Mouse (Mus musculus): ENCODE measurements around the gene Psma5. TPM values are rescaled to one million over a fixed set of nuclear protein-coding genes. Genes with fewer than 3 reads are reported as not detected.
"Not testable (repeated sequence)": the region's sequence is repeated elsewhere in the genome, so short reads cannot be mapped to it uniquely, and the experiment has no call there.

The Psma5 gene
- polyA plus RNA-seq, 1 experiment from 2014 or later, result 271 TPM

DNA sequence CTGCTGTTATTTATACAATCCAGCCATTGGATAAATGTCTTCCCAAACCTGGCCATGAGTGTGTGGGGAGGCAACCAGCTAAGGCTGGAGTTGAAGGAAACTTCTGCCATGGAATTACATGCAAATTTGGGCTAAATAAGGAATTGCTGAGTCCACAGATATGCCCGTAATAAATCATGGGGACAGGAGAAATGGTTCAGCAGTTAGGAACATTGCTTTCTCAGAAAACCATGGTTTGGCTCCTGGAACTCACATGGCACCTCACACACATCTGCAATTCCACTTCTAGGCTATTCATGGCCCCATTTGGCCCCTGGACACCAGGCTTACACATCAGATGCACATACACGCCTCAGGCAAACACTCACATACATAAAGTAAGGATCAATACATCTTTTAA is 29.2 kb upstream of the Psma5 start:
- no peak overlapping the region for H3K27ac ChIP-seq

GRCm38 (mm10) chr3:108231646-108232045 is 25.1 kb upstream of the Psma5 start:
- 82% methylated on average over 4 of the region's 4 CpGs for WGBS
- peaks cover 8% of the 10 kb centered on the region for H3K27me3 ChIP-seq (replicated peaks)
- no peak overlapping the region for H3K27ac ChIP-seq
- no peaks in the 10 kb centered on the region for H3K36me3 ChIP-seq
- no peak overlapping the region for H3K9ac ChIP-seq
- peaks cover 5% of the 10 kb centered on the region; the same call in 1 of the 2 replicates for H3K4me1 ChIP-seq (replicated peaks)
- ATAC-seq, result no peak
- no peak overlapping the region for H3K4me2 ChIP-seq (replicated peaks)
- H3K4me3 ChIP-seq (replicated peaks), result no peak overlapping the region
- no peaks in the 10 kb centered on the region for H3K9me3 ChIP-seq

More for the DNA sequence above, 29.2 kb upstream of the Psma5 start:
- no peak overlapping the region for H3K4me3 ChIP-seq (replicated peaks)
- no peak overlapping the region for H3K4me2 ChIP-seq (replicated peaks)
- peaks cover 14% of the 10 kb centered on the region for H3K4me1 ChIP-seq (replicated peaks)
- peaks cover 34% of the 10 kb centered on the region for H3K27me3 ChIP-seq (replicated peaks)
- H3K36me3 ChIP-seq, result no peaks in the 10 kb centered on the region
- no peak for ATAC-seq
- no peaks in the 10 kb centered on the region for H3K9me3 ChIP-seq
- WGBS, result 80% methylated on average over 2 of the region's 2 CpGs
- H3K9ac ChIP-seq, result no peak overlapping the region

DNA sequence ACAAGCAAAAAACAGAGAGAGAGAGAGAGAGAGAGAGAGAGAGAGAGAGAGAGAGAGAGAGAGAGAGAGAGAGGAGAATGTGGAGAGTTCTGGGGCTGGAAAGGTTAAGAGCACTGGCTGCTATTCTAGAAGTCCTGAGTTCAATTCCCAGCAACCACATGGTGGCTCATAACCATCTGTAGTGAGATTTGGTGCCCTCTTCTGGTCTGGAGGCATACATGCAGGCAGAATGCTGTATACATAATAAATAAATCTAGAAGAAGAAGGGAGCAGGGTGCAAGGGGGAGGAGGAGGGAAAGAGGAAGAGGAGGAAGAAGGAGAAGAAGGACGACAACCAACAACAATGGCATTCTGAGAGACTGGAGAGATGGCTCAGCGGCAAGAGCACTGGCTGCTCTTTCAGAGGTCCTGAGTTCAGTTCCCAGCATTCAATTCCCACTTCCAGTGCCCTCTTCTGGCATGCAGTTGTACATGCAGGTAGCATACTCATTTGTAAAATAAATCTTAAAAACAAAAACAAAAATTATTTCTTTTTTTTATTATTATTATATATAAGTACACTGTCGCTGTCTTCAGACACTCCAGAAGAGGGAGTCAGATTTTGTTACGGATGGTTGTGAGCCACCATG is 19.1 kb upstream of the Psma5 start:
- H3K4me3 ChIP-seq (replicated peaks); H3K27ac ChIP-seq; H3K4me1 ChIP-seq (replicated peaks); H3K36me3 ChIP-seq; H3K9me3 ChIP-seq; H3K4me2 ChIP-seq (replicated peaks); H3K9ac ChIP-seq; ATAC-seq; H3K27me3 ChIP-seq (replicated peaks): not testable (repeated sequence)
- whole genome bisulfite sequencing, result 83% methylated on average over 4 of the region's 4 CpGs

- Histone ChIP-seq H3K4me1 (replicated peaks) (no peaks in the 10 kb centered on the region), H3K27ac (no peak overlapping the region), H3K9me3 (no peaks in the 10 kb centered on the region), H3K4me3 (replicated peaks) (no peak overlapping the region), H3K36me3 (no peaks in the 10 kb centered on the region), H3K9ac (no peak overlapping the region), H3K27me3 (replicated peaks) (no peaks in the 10 kb centered on the region), H3K4me2 (replicated peaks) (no peak overlapping the region)
- WGBS, result 85% methylated on average over 3 of the region's 3 CpGs
- no peak for ATAC-seq
Observed at GRCm38 (mm10) chr3:108241243-108241839, 15.4 kb upstream of the Psma5 start.

DNA sequence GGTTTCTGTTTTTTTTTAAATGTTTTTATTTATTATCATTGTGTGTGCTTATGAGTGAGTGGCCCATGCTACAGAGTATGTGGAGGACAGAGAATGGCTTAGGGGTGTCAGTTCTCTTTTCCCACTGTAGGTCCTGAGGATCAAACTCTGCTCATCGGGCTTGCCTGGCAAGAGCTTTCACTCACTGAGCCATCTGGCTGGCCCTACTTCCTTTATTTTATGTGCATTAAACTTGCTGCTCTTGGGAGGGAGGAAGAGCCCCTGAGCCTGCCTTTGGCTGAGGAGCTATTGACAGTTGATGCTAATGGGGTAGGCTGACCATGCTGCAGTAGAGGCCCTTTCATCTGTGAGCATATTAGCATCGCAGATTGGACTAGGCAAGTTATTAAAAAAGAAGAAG is 9.9 kb upstream of the Psma5 start:
- Histone ChIP-seq H3K9me3 (no peaks in the 10 kb centered on the region), H3K27me3 (replicated peaks) (no peaks in the 10 kb centered on the region), H3K9ac (no peak overlapping the region), H3K4me3 (replicated peaks) (no peak overlapping the region), H3K4me2 (replicated peaks) (no peak overlapping the region), H3K27ac (no peak overlapping the region), H3K36me3 (no peaks in the 10 kb centered on the region), H3K4me1 (replicated peaks) (no peaks in the 10 kb centered on the region)
- no peak for ATAC-seq
- 88% methylated on average over 2 of the region's 2 CpGs for WGBS

DNA sequence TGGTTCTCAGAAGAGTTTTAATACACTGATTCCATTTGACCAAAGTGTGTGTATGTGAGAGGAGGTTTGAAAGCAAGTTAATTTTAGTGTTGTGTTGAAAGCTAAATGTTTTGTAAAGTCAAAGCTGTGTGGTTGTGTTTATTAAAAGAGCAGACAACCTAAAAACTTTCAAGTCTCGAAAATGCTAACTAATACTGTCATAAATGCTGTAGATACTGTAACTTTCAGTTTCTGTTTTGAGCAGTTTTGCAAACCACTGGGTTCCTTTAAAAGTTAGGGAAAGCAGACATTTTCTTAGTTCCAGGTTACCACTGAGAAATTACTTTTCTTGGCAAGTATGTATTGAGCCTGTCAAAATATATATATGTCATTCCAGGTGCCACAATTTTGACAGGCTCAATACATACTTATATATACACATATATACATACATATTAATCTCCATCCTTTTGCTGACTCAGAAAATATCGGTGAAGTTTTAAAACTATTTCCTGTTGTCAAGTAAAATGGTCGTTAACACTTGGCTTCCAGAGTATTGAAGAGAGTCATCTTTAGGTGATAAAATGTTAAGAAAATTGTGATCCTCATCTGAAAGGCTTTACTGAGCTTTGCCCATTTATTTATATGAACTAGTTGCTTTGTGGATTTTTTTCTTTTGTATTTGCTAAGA is 1.2 kb downstream of the Psma5 start:
- Histone ChIP-seq H3K9me3 (no peaks in the 10 kb centered on the region), H3K9ac (peak overlapping the region; percentile 93), H3K27ac (no peak overlapping the region), H3K36me3 (0 out of 2 replicates have a peak, but pooled peaks cover under 1% of the 10 kb centered on the region), H3K4me2 (replicated peaks) (peak overlapping the region; percentile 64), H3K4me1 (replicated peaks) (0 out of 2 replicates have a peak, but pooled peaks cover 2% of the 10 kb centered on the region), H3K4me3 (replicated peaks) (peak overlapping the region; percentile 94), H3K27me3 (replicated peaks) (no peaks in the 10 kb centered on the region)
- WGBS, result 66% methylated on average over 3 of the region's 3 CpGs
- no peak for ATAC-seq

DNA sequence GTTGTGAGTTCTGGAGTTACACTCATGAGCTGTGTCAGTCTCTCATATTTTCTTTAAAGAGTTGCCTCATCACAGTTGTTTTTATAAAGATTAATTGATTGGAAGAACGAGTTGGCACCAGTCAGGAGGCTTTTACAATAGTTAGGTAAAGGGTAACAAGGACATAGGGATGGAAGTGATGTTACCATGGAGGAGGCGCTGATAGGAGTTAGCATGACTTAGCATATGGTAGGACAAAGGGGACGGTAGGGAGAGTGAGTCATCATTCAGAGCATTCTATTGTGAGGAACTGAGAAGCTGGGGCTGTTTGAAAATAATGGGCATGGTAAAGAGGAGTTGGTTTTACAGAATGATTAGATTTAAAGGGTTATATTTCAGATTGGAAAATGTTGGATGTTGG is 2.6 kb downstream of the Psma5 start:
- Histone ChIP-seq H3K27ac (no peak overlapping the region), H3K36me3 (0 out of 2 replicates have a peak, but pooled peaks cover 3% of the 10 kb centered on the region), H3K4me2 (replicated peaks) (no peak overlapping the region), H3K4me1 (replicated peaks) (0 out of 2 replicates have a peak, but pooled peaks cover 2% of the 10 kb centered on the region), H3K27me3 (replicated peaks) (no peaks in the 10 kb centered on the region), H3K9ac (no peak overlapping the region), H3K4me3 (replicated peaks) (no peak overlapping the region), H3K9me3 (no peaks in the 10 kb centered on the region)
- 73% methylated on average over 3 of the region's 3 CpGs for WGBS
- ATAC-seq, result no peak

DNA sequence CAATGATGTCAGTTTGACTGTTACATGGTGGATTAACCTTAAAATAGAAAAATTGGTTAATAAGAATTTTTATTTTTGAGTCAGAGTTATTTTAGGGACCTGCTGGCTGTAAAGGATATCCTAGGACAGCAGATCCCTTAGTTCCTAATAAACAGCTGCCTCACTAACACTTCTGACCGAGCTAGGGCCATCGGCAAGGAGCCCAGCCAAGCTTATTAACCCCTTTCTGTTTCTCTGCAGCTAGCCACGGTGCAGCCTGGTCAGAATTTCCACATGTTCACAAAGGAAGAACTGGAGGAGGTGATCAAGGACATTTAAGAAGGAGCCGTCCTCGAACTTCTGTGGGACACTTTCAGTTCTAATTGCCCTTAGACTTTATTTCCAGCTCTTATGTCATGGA is 22.8 kb downstream of the Psma5 start:
- not testable (repeated sequence) for ATAC-seq; H3K4me1 ChIP-seq (replicated peaks)
- 77% methylated on average over 5 of the region's 5 CpGs for WGBS

GRCm38 (mm10) chr3:108282401-108283240 is 25.9 kb downstream of the Psma5 start:
- WGBS, result 16% methylated on average over 12 of the region's 12 CpGs
- ATAC-seq, result no peak
- no peak overlapping the region for H3K9ac ChIP-seq
- H3K4me2 ChIP-seq (replicated peaks), result peak overlapping the region; percentile 93
- peaks cover 7% of the 10 kb centered on the region for H3K36me3 ChIP-seq
- no peaks in the 10 kb centered on the region for H3K9me3 ChIP-seq
- peak overlapping the region; percentile 86; the same call in 1 of the 2 replicates for H3K4me3 ChIP-seq (replicated peaks)
- H3K27me3 ChIP-seq (replicated peaks), result no peaks in the 10 kb centered on the region
- peaks cover 9% of the 10 kb centered on the region for H3K4me1 ChIP-seq (replicated peaks)
- H3K27ac ChIP-seq, result 0 out of 2 replicates have a peak overlapping the region, but pooled peaks have one; percentile 8

More for the DNA sequence above, 22.8 kb downstream of the Psma5 start:
- not testable (repeated sequence) for H3K4me2 ChIP-seq (replicated peaks); H3K4me3 ChIP-seq (replicated peaks); H3K9me3 ChIP-seq; H3K27ac ChIP-seq; H3K9ac ChIP-seq; H3K27me3 ChIP-seq (replicated peaks)
- H3K36me3 ChIP-seq, result peaks cover 20% of the 10 kb centered on the region

GRCm38 (mm10) chr3:108283241-108283561 is 26.5 kb downstream of the Psma5 start:
- H3K4me3 ChIP-seq (replicated peaks), result peak overlapping the region; percentile 86
- 13% methylated on average over 6 of the region's 6 CpGs for WGBS
- peaks cover 3% of the 10 kb centered on the region; the same call in 1 of the 2 replicates for H3K36me3 ChIP-seq
- H3K9me3 ChIP-seq, result no peaks in the 10 kb centered on the region
- no peaks in the 10 kb centered on the region for H3K27me3 ChIP-seq (replicated peaks)
- H3K4me2 ChIP-seq (replicated peaks), result peak overlapping the region; percentile 93
- no peak for ATAC-seq
- H3K4me1 ChIP-seq (replicated peaks), result peaks cover 14% of the 10 kb centered on the region
- H3K9ac ChIP-seq, result peak overlapping the region; percentile 35
- 0 out of 2 replicates have a peak overlapping the region, but pooled peaks have one; percentile 8 for H3K27ac ChIP-seq

- Histone ChIP-seq H3K4me1 (replicated peaks) (peaks cover 20% of the 10 kb centered on the region), H3K27ac (peak within 1 kb of the TSS; percentile 63; the same call in 1 of the 2 replicates)
- under 1% methylated on average over 87 of the region's 109 CpGs for WGBS
Observed at GRCm38 (mm10) chr3:108283781-108284601, 27.3 kb downstream of the Psma5 start, which contains the start of gene Sort1. Gene Sort1, plus strand, starts transcription at chr3:108284082.

More at GRCm38 (mm10) chr3:108283781-108284601, 27.3 kb downstream of the Psma5 start, which contains the start of gene Sort1:
- Histone ChIP-seq H3K9me3 (no peaks in the 10 kb centered on the region), H3K36me3 (0 out of 2 replicates have a peak, but pooled peaks cover 3% of the 10 kb centered on the region), H3K4me3 (replicated peaks) (peak within 1 kb of the TSS; percentile 86), H3K27me3 (replicated peaks) (no peaks in the 10 kb centered on the region), H3K9ac (peak within 1 kb of the TSS; percentile 65), H3K4me2 (replicated peaks) (peak within 1 kb of the TSS; percentile 93)
- peak; percentile 95 for ATAC-seq
